In genomic region chr5:63827006-63827405, GRCm38 (mm10) we compare ENCODE assay signal across 10 mouse cellular contexts. TPM values are rescaled to one million over a fixed set of nuclear protein-coding genes. Genes with fewer than 3 reads are reported as not detected.
DNase-seq lines count a peak whose midpoint lies in the region; ATAC-seq and TF ChIP-seq lines count a peak whose summit lies in the region.
"Had no signal": no experiment of that assay in that cellular context is flagged by ENCODE, and none has a peak within 500 bp of the region (broad histone marks: within the 10 kb centered on the region; RNA-seq: fewer than 3 reads in every experiment).

No protein-coding gene starts in this region.

- 21% methylated on average over 6 of the region's 6 CpGs for WGBS in liver, embryonic 13.5 days (ENCODE audit: insufficient replicate concordance)

- no peaks in the 10 kb centered on the region for H3K27me3 ChIP-seq in liver, embryonic 13.5 days

- TF ChIP-seq CTCF in bone marrow macrophage, adult 2 months (IDR thresholded peaks at IDR 0.05; ENCODE audit: low read depth, low read length) = no peak

- no peak for ATAC-seq in liver, embryonic 13.5 days (ENCODE audit: low read depth)
- peak; percentile 72 for ATAC-seq in monocyte, adult 5-6 weeks (replicated peaks; ENCODE audit: insufficient number of reproducible peaks, low FRiP score, low TSS enrichment, poor library complexity, severe bottlenecking)
- ATAC-seq: forebrain, embryonic 16.5 days had no signal

- H3K36me3 ChIP-seq in liver, embryonic 13.5 days = no peaks in the 10 kb centered on the region

- no peaks in the 10 kb centered on the region for H3K9me3 ChIP-seq in liver, embryonic 13.5 days (replicated peaks)

- peak overlapping the region; percentile 48 for H3K4me3 ChIP-seq in bone marrow macrophage, adult 2 months (ENCODE audit: insufficient read depth, low read length)
- H3K4me3 ChIP-seq in liver, embryonic 13.5 days (replicated peaks) = no peak overlapping the region

- no peak for TF ChIP-seq POLR2A in bone marrow macrophage, adult 2 months (IDR thresholded peaks at IDR 0.05; ENCODE audit: borderline replicate concordance, low read depth, low read length)

- H3K4me2 ChIP-seq in liver, embryonic 13.5 days = 0 out of 2 replicates have a peak overlapping the region, but pooled peaks have one; percentile 15

- H3K27ac ChIP-seq in bone marrow macrophage, adult 2 months (ENCODE audit: insufficient read depth, low read depth, low read length) = peak overlapping the region; percentile 93
- peak overlapping the region; percentile 8 for H3K27ac ChIP-seq in liver, embryonic 13.5 days

- peaks cover 41% of the 10 kb centered on the region for H3K4me1 ChIP-seq in bone marrow macrophage, adult 2 months (ENCODE audit: control insufficient read depth, insufficient read depth, low read length)
- peaks cover 86% of the 10 kb centered on the region for H3K4me1 ChIP-seq in liver, embryonic 13.5 days (replicated peaks)

- DNase-seq in kidney, postnatal 14 days = peak; percentile 39
- DNase-seq in kidney, postnatal 10 days = no peak
- no peak for DNase-seq in liver, embryonic 13.5 days
- no peak for DNase-seq in c-Kit-positive CD71-positive TER-119-positive erythroid progenitor cells, embryonic 14.5 days (ENCODE audit: low spot score)
- no peak for DNase-seq in cerebellum, postnatal 14 days
- no peak for DNase-seq in thymus, postnatal 0 days (ENCODE audit: low spot score)
- DNase-seq: adrenal gland, postnatal 25 days had no signal

- no peak overlapping the region for H3K9ac ChIP-seq in liver, embryonic 13.5 days

RNA-seq across cellular contexts. Expression of gene 0610040J01Rik, which starts 14.8 kb away (rescaled TPM):
- polyA plus RNA-seq in bone marrow macrophage, adult 2 months (2012; ENCODE audit: insufficient read depth, insufficient read length, missing spikeins) = 0.91 and 0.93 TPM in 2 replicates
- 13.9 and 14.6 TPM in 2 replicates for polyA plus RNA-seq in liver, embryonic 13.5 days (2015; fragmentation: Nextera tagmentation; extraction: Ambion mirVana)
- 1.5 to 7.6 TPM (median 1.8 TPM) in 3 replicates for total RNA-seq in monocyte, adult 5-6 weeks (2017)
- polyA plus RNA-seq in thymus, postnatal 0 days (2015; fragmentation: Nextera tagmentation; extraction: Ambion mirVana) = 0.47 and 0.69 TPM in 2 replicates
